Mouse (Mus musculus) erythroblast, embryonic 14.5 days (primary cell): ENCODE data around the gene Zbtb14. TPM values are rescaled to one million over a fixed set of nuclear protein-coding genes. Genes with fewer than 3 reads are reported as not detected.

Experiments used
- H3K27me3 ChIP-seq: 2 replicates; pipeline ENCODE4 v1.6.1; 2012; ENCODE audit warnings: inconsistent platforms; ENCODE audit not compliant: control insufficient read depth
- H3K36me3 ChIP-seq: 2 replicates; pipeline ENCODE4 v1.6.1; 2012; ENCODE audit warnings: mild to moderate bottlenecking, inconsistent platforms; ENCODE audit not compliant: control insufficient read depth
- H3K4me1 ChIP-seq: 2 replicates; pipeline ENCODE4 v1.6.1; 2012; ENCODE audit warnings: inconsistent platforms; ENCODE audit not compliant: control insufficient read depth
- H3K4me3 ChIP-seq: replicated peaks from 2 replicates; pipeline ENCODE3; 2012; ENCODE audit warnings: moderate library complexity, mild to moderate bottlenecking, inconsistent platforms
- H3K9me3 ChIP-seq: 2 replicates; pipeline ENCODE4 v1.6.1; 2012; ENCODE audit warnings: low read length, inconsistent platforms, mixed read lengths; ENCODE audit not compliant: control insufficient read depth
- GATA1 ChIP-seq: IDR thresholded peaks from 2 replicates; pipeline ENCODE4 v1.6.1; 2012; ENCODE audit warnings: low read length, inconsistent platforms, mixed read lengths
- TAL1 ChIP-seq: IDR thresholded peaks from 3 replicates; pipeline ENCODE4 v1.6.1; 2012; ENCODE audit warnings: low read length, inconsistent platforms, mixed read lengths
- polyA plus RNA-seq: library from polyadenylated mRNA; stranded (reverse); fragments of >175 nt; gene quantifications from 2 replicates; pipeline ENCODE4 v1.2.3, GENCODE M21; 2012

Gene Zbtb14
- polyA plus RNA-seq = 0.23 and 0.25 TPM in 2 replicates

DNA sequence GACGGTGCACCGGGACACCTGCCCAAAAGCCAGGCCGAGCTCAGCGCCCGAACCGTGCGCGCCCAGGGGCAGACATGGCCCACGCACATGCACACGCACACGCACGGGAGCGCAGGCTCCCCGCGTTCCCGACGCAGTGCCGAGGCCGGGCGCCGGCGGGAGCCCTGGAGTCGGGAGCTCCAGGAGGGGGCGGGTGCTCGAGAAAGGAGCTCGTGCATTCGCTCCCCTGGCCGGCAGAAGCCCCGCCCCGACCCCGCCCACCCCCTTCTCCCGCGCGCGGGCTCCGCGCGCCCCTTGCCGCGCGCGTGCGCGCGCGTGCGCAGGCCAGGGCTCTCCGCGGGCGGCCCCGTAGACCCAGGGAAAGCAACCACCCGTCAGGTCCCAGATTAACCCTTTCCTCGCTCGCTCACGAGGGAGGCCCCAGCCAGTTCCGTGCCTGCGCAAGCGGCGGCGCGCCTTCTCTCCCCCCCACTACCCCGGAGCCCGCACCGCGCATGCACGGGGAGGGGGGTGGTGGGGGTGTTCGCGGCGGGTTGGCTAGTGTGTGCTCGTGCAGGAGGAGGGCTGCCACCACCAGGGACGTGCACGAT lies at the start of gene Zbtb14:
Zbtb14 (plus strand) TSS at position 540 of the 590 bp plus-strand sequence.
- H3K36me3 ChIP-seq = peaks cover 27% of the 10 kb centered on the region
- peak within 1 kb of the TSS; percentile 85 for H3K4me3 ChIP-seq
- TF ChIP-seq GATA1 (no peak), TAL1 (no peak)
- no peaks in the 10 kb centered on the region for H3K27me3 ChIP-seq
- H3K4me1 ChIP-seq = peaks cover 32% of the 10 kb centered on the region
- no peaks in the 10 kb centered on the region for H3K9me3 ChIP-seq

GRCm38 (mm10) chr17:69346056-69346455 lies 36.8 kb upstream of the Zbtb14 start:
- no peaks in the 10 kb centered on the region for H3K9me3 ChIP-seq
- H3K4me3 ChIP-seq = no peak overlapping the region
- H3K36me3 ChIP-seq = no peaks in the 10 kb centered on the region
- H3K4me1 ChIP-seq = no peaks in the 10 kb centered on the region
- H3K27me3 ChIP-seq = no peaks in the 10 kb centered on the region
- TF ChIP-seq GATA1 = no peak
- TF ChIP-seq TAL1 = no peak

DNA sequence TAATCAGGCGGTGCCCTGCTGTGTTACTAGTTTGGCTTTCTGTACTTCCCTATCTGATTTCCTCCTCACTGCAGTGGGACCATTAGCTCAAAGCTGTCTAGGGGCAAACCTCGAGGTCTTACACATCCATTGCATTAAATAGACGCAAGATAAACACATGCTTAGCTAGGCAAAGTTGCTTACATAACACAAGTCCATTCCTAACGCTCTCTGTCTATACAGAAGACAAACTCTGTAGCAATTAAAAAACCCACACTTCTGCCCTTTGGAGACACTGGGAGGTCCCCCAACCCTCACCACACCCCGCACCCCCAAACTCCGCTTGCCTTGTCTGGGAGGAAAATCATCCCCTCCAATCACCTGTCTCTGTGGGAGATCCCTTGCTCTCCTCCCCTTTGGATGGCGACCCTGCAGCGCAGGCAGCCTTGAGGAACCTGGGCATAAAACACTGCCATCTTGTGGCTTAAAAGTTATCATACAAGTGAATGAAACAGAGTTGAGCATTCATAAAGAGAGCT lies 33.8 kb upstream of the Zbtb14 start:
- Histone ChIP-seq H3K4me1 (no peaks in the 10 kb centered on the region), H3K4me3 (no peak overlapping the region), H3K27me3 (no peaks in the 10 kb centered on the region), H3K9me3 (no peaks in the 10 kb centered on the region), H3K36me3 (no peaks in the 10 kb centered on the region)
- TF ChIP-seq GATA1 (no peak), TAL1 (no peak)

DNA sequence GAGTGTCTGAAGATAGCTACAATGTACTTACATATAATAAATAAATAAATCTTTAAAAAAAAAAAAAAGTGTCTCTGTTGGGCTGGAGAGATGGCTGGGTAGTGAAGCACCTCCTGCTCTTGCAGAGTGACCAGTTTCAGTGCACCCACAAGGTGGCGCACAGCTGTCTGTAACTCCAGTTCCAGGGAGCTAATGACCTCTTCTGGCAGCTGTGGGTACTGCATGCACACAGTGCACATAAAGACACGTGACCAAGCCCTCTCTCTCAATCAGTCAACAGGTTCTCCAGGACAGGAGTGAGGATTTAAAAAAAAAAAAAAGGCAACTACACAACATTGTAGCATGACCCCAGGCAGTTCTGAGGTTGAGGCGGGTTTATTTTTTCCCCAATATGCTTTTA lies 17.8 kb upstream of the Zbtb14 start:
- TF ChIP-seq GATA1 (no peak), TAL1 (no peak)
- Histone ChIP-seq H3K27me3 (no peaks in the 10 kb centered on the region), H3K36me3 (no peaks in the 10 kb centered on the region), H3K4me3 (no peak overlapping the region), H3K4me1 (no peaks in the 10 kb centered on the region), H3K9me3 (peaks cover 15% of the 10 kb centered on the region)

GRCm38 (mm10) chr17:69380838-69381237 lies 2.0 kb upstream of the Zbtb14 start:
- H3K27me3 ChIP-seq = no peaks in the 10 kb centered on the region
- H3K4me3 ChIP-seq = no peak overlapping the region
- H3K4me1 ChIP-seq = peaks cover 27% of the 10 kb centered on the region
- TF ChIP-seq GATA1 (no peak), TAL1 (no peak)
- no peaks in the 10 kb centered on the region for H3K9me3 ChIP-seq
- peaks cover 10% of the 10 kb centered on the region for H3K36me3 ChIP-seq

- no peaks in the 10 kb centered on the region for H3K27me3 ChIP-seq
- H3K9me3 ChIP-seq = no peaks in the 10 kb centered on the region
- TF ChIP-seq TAL1 = no peak
- no peak for TF ChIP-seq GATA1
- H3K4me1 ChIP-seq = peaks cover 32% of the 10 kb centered on the region
- H3K4me3 ChIP-seq = peak overlapping the region; percentile 85
- peaks cover 35% of the 10 kb centered on the region for H3K36me3 ChIP-seq
These were observed 521 bp downstream of the Zbtb14 start for GRCm38 (mm10) chr17:69383201-69383940.

GRCm38 (mm10) chr17:69383941-69384665 lies 1.3 kb downstream of the Zbtb14 start:
- Histone ChIP-seq H3K36me3 (peaks cover 37% of the 10 kb centered on the region), H3K9me3 (no peaks in the 10 kb centered on the region), H3K4me3 (peak overlapping the region; percentile 85), H3K27me3 (no peaks in the 10 kb centered on the region), H3K4me1 (peaks cover 32% of the 10 kb centered on the region)
- no peak for TF ChIP-seq TAL1
- TF ChIP-seq GATA1 = no peak

DNA sequence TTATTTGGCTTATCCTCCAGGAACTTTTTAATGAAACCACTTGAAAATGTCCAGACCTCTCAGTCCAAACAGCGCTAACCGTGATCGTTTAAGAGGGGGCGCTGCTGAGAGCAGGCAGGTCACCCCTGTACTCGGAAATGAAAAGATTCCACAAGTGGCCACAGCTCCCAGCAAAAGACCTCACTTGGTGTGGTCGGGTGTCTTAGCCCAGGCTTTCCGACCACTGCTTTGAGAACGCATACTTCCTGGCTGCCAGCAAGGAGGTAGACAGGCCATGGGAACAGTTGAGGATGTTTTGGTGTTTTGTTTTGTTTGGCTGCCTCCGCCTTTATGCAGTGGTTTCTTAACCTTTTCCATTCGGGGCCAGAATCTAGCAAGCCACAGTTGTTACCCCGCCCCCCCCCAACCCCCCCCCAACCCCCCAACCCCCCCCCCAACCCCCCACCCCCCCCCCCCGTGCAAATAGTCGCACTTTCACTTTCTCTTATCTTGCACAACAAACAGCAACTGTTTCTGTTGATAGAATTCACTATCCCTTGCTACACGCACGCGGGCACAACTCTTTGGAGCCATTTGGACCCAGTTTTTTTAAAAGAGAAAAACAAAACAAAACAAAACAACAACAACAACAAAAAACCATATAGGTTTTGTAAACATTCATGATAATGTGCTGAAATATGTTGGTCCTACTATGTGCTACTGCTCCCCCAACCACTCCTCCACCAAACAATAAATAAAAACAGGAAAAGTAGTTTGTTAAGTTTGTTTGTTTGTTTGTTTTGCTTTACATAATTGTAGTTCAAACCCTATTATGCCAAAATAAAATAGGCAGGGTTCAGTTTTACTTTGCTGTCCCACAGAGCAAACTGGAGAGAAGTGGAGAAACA lies 13.5 kb downstream of the Zbtb14 start:
- Histone ChIP-seq H3K36me3 (peaks cover 8% of the 10 kb centered on the region), H3K4me3 (peak overlapping the region; percentile 66), H3K4me1 (peaks cover 44% of the 10 kb centered on the region), H3K9me3 (no peaks in the 10 kb centered on the region), H3K27me3 (no peaks in the 10 kb centered on the region)
- TF ChIP-seq TAL1 = no peak
- no peak for TF ChIP-seq GATA1
